Mouse (Mus musculus) hematopoietic multipotent progenitor cell, adult 10-12 weeks (in vitro differentiated cells): ENCODE measurements around the gene Rrp1b. TPM values are rescaled to one million over a fixed set of nuclear protein-coding genes. Genes with fewer than 3 reads are reported as not detected.

Source experiments
- polyA plus RNA-seq: library from polyadenylated mRNA; stranded (reverse); fragments of >175 nt; gene quantifications from 2 replicates; pipeline ENCODE4 v1.2.3, GENCODE M21; 2012; ENCODE audit warnings: low replicate concordance

Gene Rrp1b
- polyA plus RNA-seq, result 60.2 and 143 TPM in 2 replicates

GRCm38 (mm10) chr17:32035609-32036508 lies at the start of gene Rrp1b, which contains the start of gene Hsf2bp:
Rrp1b (plus strand) TSS chr17:32036100.
Hsf2bp (minus strand) TSS chr17:32036349.

Other genes starting within 250 kb of the Rrp1b start
- 52.4 and 89.1 TPM in 2 replicates for gene Sik1, start 180.3 kb upstream of the Rrp1b start, polyA plus RNA-seq
- gene Hsf2bp, start 249 bp downstream of the Rrp1b start, polyA plus RNA-seq, result 0.08 TPM in 1 of 2 replicates, not detected in the other
- 1.2 and 4.5 TPM in 2 replicates for gene Notch3, start 130.8 kb downstream of the Rrp1b start, polyA plus RNA-seq
- not detected in 2 replicates for gene Ephx3, start 153.4 kb downstream of the Rrp1b start, polyA plus RNA-seq
- gene Brd4, start 248.6 kb downstream of the Rrp1b start, polyA plus RNA-seq, result 216 and 300 TPM in 2 replicates